Mouse (Mus musculus): ENCODE measurements at regions not wholly inside any gene's neighbourhood (a gene's known extent, or its start where the extent isn't known, plus 50 kb on each side); places are given as distances from the start of the nearest gene placed in this dataset.

GRCm38 (mm10) chr6:103312935-103313334, 197.5 kb upstream of the Chl1 start:
- DNase-seq, result no peak

GRCm38 (mm10) chr6:103318081-103318480, 192.3 kb upstream of the Chl1 start:
- no peak for DNase-seq

GRCm38 (mm10) chr6:103318677-103319359, 191.6 kb upstream of the Chl1 start:
- DNase-seq, result no peak

- no peak for DNase-seq
Observed at GRCm38 (mm10) chr6:103319964-103320363, 190.4 kb upstream of the Chl1 start.

GRCm38 (mm10) chr6:103320550-103320949, 189.8 kb upstream of the Chl1 start:
- no peak for DNase-seq

- DNase-seq, result no peak
Observed at GRCm38 (mm10) chr6:103321058-103321457, 189.3 kb upstream of the Chl1 start.

- DNase-seq, result no peak
Observed at GRCm38 (mm10) chr6:103322442-103322841, 187.9 kb upstream of the Chl1 start.

- DNase-seq, result no peak
Observed at GRCm38 (mm10) chr6:103335683-103336082, 174.7 kb upstream of the Chl1 start.

- no peak for DNase-seq
Observed at GRCm38 (mm10) chr6:103339961-103340732, 170.2 kb upstream of the Chl1 start.

GRCm38 (mm10) chr6:103343515-103343914, 166.9 kb upstream of the Chl1 start:
- no peak for DNase-seq

- no peak for DNase-seq
Observed at GRCm38 (mm10) chr6:103344413-103344812, 166.0 kb upstream of the Chl1 start.

GRCm38 (mm10) chr6:103345195-103345594, 165.2 kb upstream of the Chl1 start:
- no peak for DNase-seq

- no peak for DNase-seq
Observed at GRCm38 (mm10) chr6:103352405-103353124, 157.8 kb upstream of the Chl1 start.

GRCm38 (mm10) chr6:103353346-103353745, 157.0 kb upstream of the Chl1 start:
- no peak for DNase-seq

GRCm38 (mm10) chr6:103366782-103367491, 143.4 kb upstream of the Chl1 start:
- no peak for DNase-seq

GRCm38 (mm10) chr6:103374956-103375355, 135.4 kb upstream of the Chl1 start:
- no peak for DNase-seq

GRCm38 (mm10) chr6:103377277-103377676, 133.1 kb upstream of the Chl1 start:
- no peak for DNase-seq

GRCm38 (mm10) chr6:103378047-103378446, 132.3 kb upstream of the Chl1 start:
- no peak for DNase-seq

GRCm38 (mm10) chr6:103381030-103381429, 129.4 kb upstream of the Chl1 start:
- no peak for DNase-seq

GRCm38 (mm10) chr6:103381930-103382329, 128.5 kb upstream of the Chl1 start:
- no peak for DNase-seq

- no peak for DNase-seq
Observed at GRCm38 (mm10) chr6:103386591-103386990, 123.8 kb upstream of the Chl1 start.

GRCm38 (mm10) chr6:103405961-103406360, 104.4 kb upstream of the Chl1 start:
- no peak for DNase-seq

GRCm38 (mm10) chr6:103414888-103415287, 95.5 kb upstream of the Chl1 start:
- no peak for DNase-seq

All from gastrocnemius, postnatal 10 days (tissue).